Mouse (Mus musculus): ENCODE data around the gene Chst2.

- TF ChIP-seq CTCF (IDR thresholded peaks at IDR 0.05; ENCODE audit: control insufficient read depth, insufficient read depth, low read length): no peak
- no peak for TF ChIP-seq POLR2A (IDR thresholded peaks at IDR 0.05; ENCODE audit: borderline replicate concordance, control insufficient read depth, low read depth, low read length)
Measured at GRCm38 (mm10) chr9:95389956-95390355, 16.6 kb downstream of the Chst2 start.
